Mouse (Mus musculus) MEL (cell line): Measurements from ENCODE around the gene Srebf1. TPM values are rescaled to one million over a fixed set of nuclear protein-coding genes. Genes with fewer than 3 reads are reported as not detected.

Experiments
- DNase-seq: peaks from one replicate; pipeline ENCODE4 v3.0.0; 2011; ENCODE audit warnings: low read depth, low spot score
- H3K27ac ChIP-seq: 2 replicates; pipeline ENCODE4 v1.5.1; 2012; ENCODE audit warnings: low read depth, mild to moderate bottlenecking, control low read depth, low read length, moderate library complexity; ENCODE audit not compliant: control insufficient read depth
- H3K27me3 ChIP-seq, 2 experiments: fragments of 150-350 bp in 1 of 2; sonication (generic) in 1 of 2; 2 replicates each; pipeline ENCODE4 v1.6.1; 2012; ENCODE audit warnings: low read length in 2 of 2, mild to moderate bottlenecking in 2 of 2, improper control_type of control experiment in 1 of 2, moderate library complexity in 1 of 2; ENCODE audit not compliant: insufficient read depth in 2 of 2, control insufficient read depth in 1 of 2
- H3K36me3 ChIP-seq, 2 experiments: 2 replicates each; pipeline ENCODE4 v1.6.1; 2012 to 2014; ENCODE audit warnings: low read length in 2 of 2, improper control_type of control experiment in 1 of 2, inconsistent platforms in 1 of 2, mild to moderate bottlenecking in 1 of 2; ENCODE audit not compliant: insufficient read depth in 2 of 2, control insufficient read depth in 1 of 2
- H3K4me1 ChIP-seq, 2 experiments: fragments of 150-350 bp in 1 of 2; sonication (generic) in 1 of 2; 2 replicates each; pipeline ENCODE4 v1.6.1; 2012; ENCODE audit warnings: low read length in 2 of 2, improper control_type of control experiment in 1 of 2, mild to moderate bottlenecking in 1 of 2; ENCODE audit not compliant: insufficient read depth in 2 of 2, control insufficient read depth in 1 of 2
- H3K4me3 ChIP-seq, 2 experiments: fragments of 150-350 bp in 1 of 2; sonication (generic) in 1 of 2; 2 replicates each; pipeline ENCODE4 v1.5.1; 2012; ENCODE audit warnings: low read depth in 2 of 2, low read length in 2 of 2, mild to moderate bottlenecking in 2 of 2, moderate library complexity in 2 of 2, control low read depth in 1 of 2, improper control_type of control experiment in 1 of 2; ENCODE audit not compliant: control insufficient read depth in 1 of 2, insufficient read depth in 1 of 2
- H3K79me2 ChIP-seq: 2 replicates; pipeline ENCODE4 v1.6.1; 2012; ENCODE audit warnings: mild to moderate bottlenecking, low read length, moderate library complexity; ENCODE audit not compliant: control insufficient read depth, poor library complexity, insufficient read depth
- H3K9ac ChIP-seq: 2 replicates; pipeline ENCODE4 v1.6.1; 2012; ENCODE audit warnings: low read depth, mild to moderate bottlenecking, control low read depth, low read length, moderate library complexity; ENCODE audit not compliant: control insufficient read depth, poor library complexity, severe bottlenecking
- H3K9me3 ChIP-seq: fragments of 150-350 bp; sonication (generic); replicated peaks from 2 replicates; pipeline ENCODE4 v1.6.1; 2012; ENCODE audit warnings: mild to moderate bottlenecking, low read length, improper control_type of control experiment, moderate library complexity; ENCODE audit not compliant: insufficient read depth
- BHLHE40 ChIP-seq: IDR thresholded peaks from 2 replicates; pipeline ENCODE4 v1.6.1; 2012; ENCODE audit warnings: low read depth, mild to moderate bottlenecking, inconsistent platforms, low read length, improper control_type of control experiment, borderline replicate concordance
- CHD1 ChIP-seq: IDR thresholded peaks from 2 replicates; pipeline ENCODE4 v1.6.1; 2012; ENCODE audit warnings: low read depth, mild to moderate bottlenecking, inconsistent platforms, low read length, improper control_type of control experiment
- CTCF ChIP-seq, 3 experiments: IDR thresholded peaks in 2 of 3; conservative IDR thresholded peaks in 1 of 3; 2 replicates each; pipeline ENCODE4 v1.5.1; 2011 to 2012; ENCODE audit warnings: low read length in 3 of 3, low read depth in 2 of 3, mild to moderate bottlenecking in 2 of 3, improper control_type of control experiment in 1 of 3, inconsistent platforms in 1 of 3, mixed read lengths in 1 of 3, moderate library complexity in 1 of 3; ENCODE audit not compliant: control insufficient read depth in 1 of 3, insufficient read depth in 1 of 3, poor library complexity in 1 of 3, severe bottlenecking in 1 of 3
- EP300 ChIP-seq, 2 experiments: IDR thresholded peaks; 2 replicates each; pipeline ENCODE4 v1.6.1; 2011; ENCODE audit warnings: improper control_type of control experiment in 2 of 2, low read length in 2 of 2, low read depth in 1 of 2, mild to moderate bottlenecking in 1 of 2
- HCFC1 ChIP-seq: IDR thresholded peaks from 2 replicates; pipeline ENCODE4 v1.6.1; 2012; ENCODE audit warnings: low read depth, mild to moderate bottlenecking, inconsistent platforms, low read length, improper control_type of control experiment, moderate library complexity
- KAT2A ChIP-seq: conservative IDR thresholded peaks from 2 replicates; pipeline ENCODE4 v1.6.1; 2012; ENCODE audit warnings: low read depth, low read length, improper control_type of control experiment, inconsistent platforms
- MAFK ChIP-seq: IDR thresholded peaks from 2 replicates; pipeline ENCODE4 v1.6.1; 2011; ENCODE audit warnings: low read depth, mild to moderate bottlenecking, low read length, improper control_type of control experiment, borderline replicate concordance
- MAX ChIP-seq: IDR thresholded peaks from 2 replicates; pipeline ENCODE4 v1.6.1; 2011; ENCODE audit warnings: low read length, improper control_type of control experiment
- MEF2A ChIP-seq: IDR thresholded peaks from 2 replicates; pipeline ENCODE4 v1.6.1; 2014; ENCODE audit warnings: low read depth, mild to moderate bottlenecking, inconsistent platforms, low read length, improper control_type of control experiment; ENCODE audit not compliant: poor library complexity, insufficient replicate concordance, severe bottlenecking; ENCODE audit errors: extremely low read depth
- MYB ChIP-seq: IDR thresholded peaks from 2 replicates; pipeline ENCODE4 v1.6.1; 2011; ENCODE audit warnings: mild to moderate bottlenecking, low read depth, low read length, improper control_type of control experiment
- NELFE ChIP-seq: IDR thresholded peaks from 2 replicates; pipeline ENCODE4 v1.6.1; 2011; ENCODE audit warnings: low read depth, low read length, improper control_type of control experiment
- POLR2A ChIP-seq, 2 experiments: IDR thresholded peaks; 2 replicates each; pipeline ENCODE4 v1.6.1; 2011 to 2012; ENCODE audit warnings: low read length in 2 of 2, mild to moderate bottlenecking in 2 of 2, control low read depth in 1 of 2, improper control_type of control experiment in 1 of 2, low read depth in 1 of 2, moderate library complexity in 1 of 2; ENCODE audit not compliant: control insufficient read depth in 1 of 2, insufficient read depth in 1 of 2, poor library complexity in 1 of 2
- RCOR1 ChIP-seq: IDR thresholded peaks from 2 replicates; pipeline ENCODE4 v1.6.1; 2012; ENCODE audit warnings: low read depth, mild to moderate bottlenecking, inconsistent platforms, low read length, improper control_type of control experiment
- TAL1 ChIP-seq: IDR thresholded peaks from 2 replicates; pipeline ENCODE4 v1.6.1; 2012; ENCODE audit warnings: mild to moderate bottlenecking, inconsistent platforms, low read length, moderate library complexity, mixed read lengths
- TBP ChIP-seq: IDR thresholded peaks from 2 replicates; pipeline ENCODE4 v1.8.0; 2011; ENCODE audit warnings: low read depth, low read length, improper control_type of control experiment
- UBTF ChIP-seq: IDR thresholded peaks from 2 replicates; pipeline ENCODE4 v1.6.1; 2012; ENCODE audit warnings: low read depth, mild to moderate bottlenecking, inconsistent platforms, low read length, improper control_type of control experiment, moderate library complexity, borderline replicate concordance; ENCODE audit not compliant: insufficient read depth
- ZC3H11A ChIP-seq: IDR thresholded peaks from 2 replicates; pipeline ENCODE4 v1.6.1; 2012; ENCODE audit warnings: low read depth, mild to moderate bottlenecking, inconsistent platforms, low read length, improper control_type of control experiment
- polyA plus RNA-seq, 2 experiments: library from polyadenylated mRNA; stranded (reverse) in 1 of 2; unstranded in 1 of 2; fragments of >175 nt in 1 of 2; fragments of >200 nt in 1 of 2; gene quantifications; 2 replicates each; pipeline versions ENCODE4 v1.2.1 to v1.2.4; 2012; ENCODE audit warnings: low replicate concordance in 2 of 2, low read depth in 1 of 2; ENCODE audit not compliant: insufficient read length in 2 of 2, insufficient read depth in 1 of 2, missing spikeins in 1 of 2
- total RNA-seq: library from RNA; depleted of rRNA; stranded (reverse); fragments of 300-350 nt; gene quantifications from 2 replicates; pipeline ENCODE4 v1.2.3, GENCODE M21; 2012

Gene Srebf1
- total and polyA plus RNA-seq, 3 experiments = 241 to 288 TPM; not detected in 1

- no peak for TF ChIP-seq MAX
- TF ChIP-seq TBP = no peak
- no peak for TF ChIP-seq BHLHE40
- H3K4me1 ChIP-seq = no peaks in the 10 kb centered on the region
- H3K36me3 ChIP-seq = no peaks in the 10 kb centered on the region
- H3K27ac ChIP-seq = no peak overlapping the region
- H3K9me3 ChIP-seq = no peaks in the 10 kb centered on the region
- DNase-seq = no peak
- H3K27me3 ChIP-seq = no peaks in the 10 kb centered on the region
- no peaks in the 10 kb centered on the region for H3K79me2 ChIP-seq
- no peak overlapping the region for H3K9ac ChIP-seq
- H3K4me3 ChIP-seq = no peak overlapping the region
These were observed 38.4 kb upstream of the Srebf1 start for GRCm38 (mm10) chr11:60260743-60261142.

- no peak for DNase-seq
- H3K79me2 ChIP-seq = no peaks in the 10 kb centered on the region
- H3K36me3 ChIP-seq = no peaks in the 10 kb centered on the region
These were observed 35.3 kb upstream of the Srebf1 start for GRCm38 (mm10) chr11:60257696-60258095.

GRCm38 (mm10) chr11:60256713-60257112, 34.3 kb upstream of the Srebf1 start:
- TF ChIP-seq MAFK = no peak
- TF ChIP-seq CHD1 = no peak
- no peak for TF ChIP-seq EP300 (IDR thresholded peaks at IDR 0.05; ENCODE audit: low read depth in 1 of 2, low read length in 2 of 2)
- no peak for TF ChIP-seq MEF2A
- no peaks in the 10 kb centered on the region for H3K4me1 ChIP-seq
- no peaks in the 10 kb centered on the region for H3K9me3 ChIP-seq
- H3K27me3 ChIP-seq = no peaks in the 10 kb centered on the region
- H3K9ac ChIP-seq = no peak overlapping the region
- no peak for DNase-seq
- no peak overlapping the region for H3K4me3 ChIP-seq
- no peaks in the 10 kb centered on the region for H3K79me2 ChIP-seq
- H3K27ac ChIP-seq = no peak overlapping the region
- no peaks in the 10 kb centered on the region for H3K36me3 ChIP-seq

More at GRCm38 (mm10) chr11:60257696-60258095, 35.3 kb upstream of the Srebf1 start:
- Histone ChIP-seq H3K9me3 (no peaks in the 10 kb centered on the region), H3K27ac (no peak overlapping the region)
- no peak for TF ChIP-seq UBTF
- no peak for TF ChIP-seq ZC3H11A
- TF ChIP-seq MEF2A = no peak
- TF ChIP-seq CTCF (IDR thresholded peaks at IDR 0.05 in 2 of 3, conservative IDR thresholded peaks at IDR 0.05 in 1 of 3; ENCODE audit: control insufficient read depth in 1 of 3, insufficient read depth in 1 of 3, low read depth in 2 of 3, low read length in 3 of 3, poor library complexity in 1 of 3, severe bottlenecking in 1 of 3) = no peak
- TF ChIP-seq TAL1 = no peak
- TF ChIP-seq TBP = no peak
- TF ChIP-seq RCOR1 = no peak
- no peak for TF ChIP-seq POLR2A (IDR thresholded peaks at IDR 0.05; ENCODE audit: control insufficient read depth in 1 of 2, insufficient read depth in 1 of 2, low read depth in 1 of 2, low read length in 2 of 2, poor library complexity in 1 of 2)
- no peak for TF ChIP-seq KAT2A
- TF ChIP-seq NELFE = no peak
- TF ChIP-seq MYB = no peak
- no peak for TF ChIP-seq HCFC1
- TF ChIP-seq MAX = no peak
- no peak for TF ChIP-seq EP300 (IDR thresholded peaks at IDR 0.05; ENCODE audit: low read depth in 1 of 2, low read length in 2 of 2)
- no peak for TF ChIP-seq MAFK
- TF ChIP-seq, all 39 proteins: peak for 0
- H3K27me3 ChIP-seq = no peaks in the 10 kb centered on the region
- H3K9ac ChIP-seq = no peak overlapping the region
- no peaks in the 10 kb centered on the region for H3K4me1 ChIP-seq
- H3K4me3 ChIP-seq = no peak overlapping the region
